Mouse (Mus musculus) layer of hippocampus, adult 9-11 months (tissue): Measurements from ENCODE around the gene Sox12.
"Not testable (repeated sequence)": the region's sequence is repeated elsewhere in the genome, so short reads cannot be mapped to it uniquely, and the experiment has no call there.

ENCODE experiments used
- DNase-seq: peaks from one replicate; pipeline ENCODE4 v3.0.0; 2022

Sox12 gene

GRCm38 (mm10) chr2:152397680-152398435 lies at the start of gene Sox12:
Gene Sox12 (minus strand): TSS chr2:152398063.
- DNase-seq, result peak; percentile 96

- no peak for DNase-seq
These were observed 49.6 kb upstream of the Sox12 start for GRCm38 (mm10) chr2:152447461-152447860.

GRCm38 (mm10) chr2:152446642-152447041 lies 48.8 kb upstream of the Sox12 start:
- DNase-seq, result no peak

DNA sequence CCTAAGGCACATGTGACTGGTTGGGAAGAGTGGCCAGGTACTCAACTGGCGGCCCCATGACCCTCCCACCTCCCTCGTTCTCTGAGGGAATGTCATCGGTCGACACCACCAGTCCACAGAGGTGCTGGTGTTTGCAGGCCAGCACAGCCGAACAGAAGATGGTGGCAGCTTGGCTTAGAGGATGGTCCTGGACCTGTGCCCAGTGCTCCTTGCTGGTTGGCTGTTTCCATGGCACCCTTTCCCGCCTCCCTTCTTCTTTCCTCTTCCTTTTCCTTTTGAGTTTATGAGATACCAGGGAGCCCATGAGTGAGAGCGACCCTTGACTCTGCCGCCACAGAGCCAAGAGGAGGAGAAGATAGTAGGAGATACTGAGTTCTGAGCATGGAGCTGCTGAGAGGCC lies 45.4 kb upstream of the Sox12 start:
- peak; percentile 29 for DNase-seq

DNA sequence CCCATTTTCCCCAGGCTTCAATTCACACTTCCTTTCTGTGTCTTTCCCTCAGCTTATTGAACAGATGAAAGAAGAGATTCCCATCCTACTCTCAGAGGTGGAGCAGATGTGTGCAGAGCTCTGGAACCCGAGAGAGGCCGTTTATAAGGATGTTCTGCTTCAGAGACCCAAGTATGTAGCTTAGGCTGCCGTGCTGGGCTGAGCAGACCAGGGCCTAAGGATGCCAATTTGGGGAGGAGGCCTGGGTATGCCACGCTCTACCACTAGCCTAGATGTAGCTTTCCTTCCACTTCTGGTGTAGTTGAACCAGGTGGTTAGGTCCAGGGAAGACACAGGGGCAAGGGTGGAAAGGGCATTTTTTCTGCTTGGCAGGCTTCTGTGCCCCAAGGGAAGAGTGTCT lies 44.5 kb upstream of the Sox12 start:
- no peak for DNase-seq

- DNase-seq, result no peak
These were observed 42.0 kb upstream of the Sox12 start for GRCm38 (mm10) chr2:152439833-152440232.

DNA sequence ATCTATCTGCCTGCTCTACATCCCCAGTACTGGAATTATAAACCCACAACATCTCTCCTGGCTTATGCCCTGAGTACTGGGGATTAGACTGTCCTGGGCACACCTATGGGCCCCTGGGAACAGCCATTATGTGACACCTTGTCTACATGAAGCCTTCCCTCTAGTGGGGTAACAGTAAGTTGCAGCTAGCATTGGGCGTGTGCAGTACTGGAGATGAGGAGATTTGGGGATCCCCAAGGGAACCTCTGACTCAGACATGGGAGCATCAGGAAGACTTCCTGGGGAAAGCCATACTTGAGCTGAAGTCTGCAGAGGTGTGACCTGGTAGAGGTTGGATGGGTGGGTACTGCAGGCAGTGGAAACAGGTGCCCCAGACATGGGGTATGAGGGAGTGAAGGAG lies 41.1 kb upstream of the Sox12 start:
- DNase-seq, result no peak

DNA sequence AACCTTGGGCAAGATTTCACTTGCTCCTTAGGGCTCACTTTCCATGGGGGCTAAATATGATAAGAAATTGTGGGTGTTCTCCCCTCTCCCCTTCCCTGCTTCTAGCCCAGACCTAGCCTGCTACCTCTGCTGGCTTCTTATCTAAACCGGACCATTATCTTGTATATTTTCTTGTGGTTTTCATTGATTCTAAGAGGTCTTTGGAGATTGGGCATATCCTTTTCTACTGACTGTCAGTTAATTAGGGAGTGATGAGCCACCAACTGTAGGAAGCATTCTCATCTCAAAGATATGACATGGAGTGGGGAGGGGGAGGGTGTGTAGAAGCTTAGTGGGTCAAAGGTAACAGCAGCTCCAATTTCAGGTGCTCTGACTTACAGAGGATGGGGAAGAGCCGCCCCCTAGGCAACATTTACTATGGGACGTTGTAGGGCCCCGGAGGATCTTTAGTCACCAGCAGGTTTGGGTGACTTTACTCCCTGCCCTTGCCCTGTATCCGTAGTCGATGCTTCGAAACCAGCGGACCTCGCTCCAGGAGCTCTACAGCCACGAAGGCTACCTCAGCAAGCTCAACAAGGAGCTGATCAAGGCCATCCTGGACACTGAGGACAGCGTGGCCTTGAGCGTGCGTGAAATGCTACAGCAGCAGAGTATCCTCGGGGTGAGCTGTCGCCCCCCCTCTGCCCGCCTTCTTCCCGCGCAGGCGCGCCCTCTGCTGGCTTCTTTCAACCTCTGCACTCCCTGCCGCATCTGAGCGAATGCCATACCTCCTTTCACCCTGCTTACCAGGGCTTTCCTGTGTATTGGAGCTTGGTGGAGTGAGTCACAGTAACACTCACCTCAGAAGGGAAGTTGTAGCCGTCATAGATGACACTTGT lies 39.4 kb upstream of the Sox12 start:
- peak; percentile 73 for DNase-seq

GRCm38 (mm10) chr2:152436405-152436901 lies 38.6 kb upstream of the Sox12 start:
- DNase-seq, result no peak

DNA sequence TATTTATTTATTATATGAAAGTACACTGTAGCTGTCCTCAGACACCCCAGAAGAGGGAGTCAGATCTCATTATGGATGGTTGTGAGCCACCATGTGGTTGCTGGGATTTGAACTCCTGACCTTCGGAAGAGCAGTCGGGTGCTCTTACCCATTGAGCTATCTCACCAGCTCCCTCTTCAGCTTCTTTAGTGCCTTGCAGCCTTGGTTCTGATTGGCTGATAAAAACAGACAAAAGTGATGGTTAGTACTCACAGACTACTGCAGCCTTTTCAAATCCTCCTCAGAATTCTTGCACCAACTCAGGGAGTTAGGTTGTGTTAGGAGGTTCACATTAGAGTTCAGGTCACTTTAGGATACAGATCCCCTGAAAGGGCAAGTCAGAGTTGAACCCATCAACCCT lies 30.6 kb upstream of the Sox12 start:
- DNase-seq, result not testable (repeated sequence)

DNA sequence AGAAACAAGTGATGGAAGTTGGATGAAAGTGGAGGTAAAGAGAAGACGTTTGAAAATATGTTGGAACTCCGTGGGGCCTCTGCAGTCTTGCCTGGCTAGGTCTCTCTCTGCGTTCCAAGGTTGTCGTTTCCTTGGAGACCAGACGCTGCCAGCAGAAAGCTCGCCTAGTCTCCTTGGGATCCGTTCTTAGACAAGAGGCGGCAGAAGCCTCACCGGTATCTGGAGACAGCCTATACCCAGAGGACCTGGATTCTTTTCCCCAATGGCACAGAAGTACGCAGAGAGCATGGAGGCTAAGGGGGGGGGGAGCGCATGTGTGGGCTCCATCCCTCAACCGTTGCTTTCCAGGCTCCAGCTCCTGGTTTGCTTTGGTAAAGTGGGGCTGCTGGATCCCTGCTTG lies 29.6 kb upstream of the Sox12 start:
- DNase-seq, result no peak

DNA sequence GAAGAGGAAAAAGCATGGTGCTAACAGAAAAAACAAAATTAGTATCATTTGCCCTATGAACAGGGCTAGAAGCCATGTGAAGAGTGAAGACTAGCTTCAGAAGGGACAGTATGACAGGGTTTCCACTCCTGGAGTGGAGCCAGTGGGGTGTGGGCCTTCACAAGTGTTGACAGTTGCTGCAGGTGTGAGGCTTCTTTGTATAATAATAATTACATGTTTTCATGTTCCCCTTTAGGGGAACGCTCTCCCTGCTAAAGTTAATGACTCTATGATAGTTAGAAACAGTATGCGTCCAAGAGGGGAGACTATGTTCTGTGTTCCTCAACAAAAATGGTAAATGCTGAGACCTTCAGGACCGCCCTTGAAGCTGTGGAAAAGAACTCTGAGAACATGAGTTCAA lies 17.9 kb upstream of the Sox12 start:
- DNase-seq, result no peak

GRCm38 (mm10) chr2:152415287-152415686 lies 17.4 kb upstream of the Sox12 start, which contains the start of gene 6820408C15Rik:
Gene 6820408C15Rik (plus strand): TSS chr2:152415587.
- DNase-seq, result no peak

DNA sequence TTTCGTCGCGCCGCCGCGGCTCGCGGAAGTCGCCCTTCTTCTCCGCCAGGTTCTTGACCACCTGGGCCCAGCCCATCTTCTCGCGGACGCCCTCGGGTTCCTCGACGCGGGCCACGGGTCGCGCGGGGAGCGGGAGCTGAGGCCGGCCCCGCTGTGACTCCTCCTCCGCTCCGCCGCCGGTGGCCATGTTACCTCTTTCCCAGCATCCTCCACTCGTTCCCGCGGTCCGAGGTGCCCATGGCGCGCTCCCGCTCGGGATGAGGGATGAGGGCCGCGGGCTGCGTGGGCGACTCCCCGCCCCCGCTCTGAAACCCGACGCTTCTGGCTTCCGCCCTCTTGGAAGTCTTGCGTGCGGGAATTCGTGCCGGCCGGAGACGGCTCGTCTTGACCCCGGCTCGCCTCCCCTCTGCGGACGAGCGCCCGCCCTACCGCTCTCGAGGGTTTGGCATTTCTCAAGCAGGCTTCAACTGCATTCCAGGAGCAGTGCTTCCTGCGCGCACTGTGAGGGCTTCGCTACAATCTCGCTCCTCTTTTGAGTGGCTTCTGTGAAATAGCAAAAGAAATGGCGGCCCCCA lies 16.8 kb upstream of the Sox12 start, which contains the start of gene Zcchc3:
Gene Zcchc3 (minus strand): TSS at position 437 of the 575 bp plus-strand sequence.
- DNase-seq, result peak; percentile 85

GRCm38 (mm10) chr2:152413765-152414584 lies 16.1 kb upstream of the Sox12 start:
- DNase-seq, result no peak

- no peak for DNase-seq
These were observed 15.4 kb upstream of the Sox12 start for GRCm38 (mm10) chr2:152413158-152413764.

DNA sequence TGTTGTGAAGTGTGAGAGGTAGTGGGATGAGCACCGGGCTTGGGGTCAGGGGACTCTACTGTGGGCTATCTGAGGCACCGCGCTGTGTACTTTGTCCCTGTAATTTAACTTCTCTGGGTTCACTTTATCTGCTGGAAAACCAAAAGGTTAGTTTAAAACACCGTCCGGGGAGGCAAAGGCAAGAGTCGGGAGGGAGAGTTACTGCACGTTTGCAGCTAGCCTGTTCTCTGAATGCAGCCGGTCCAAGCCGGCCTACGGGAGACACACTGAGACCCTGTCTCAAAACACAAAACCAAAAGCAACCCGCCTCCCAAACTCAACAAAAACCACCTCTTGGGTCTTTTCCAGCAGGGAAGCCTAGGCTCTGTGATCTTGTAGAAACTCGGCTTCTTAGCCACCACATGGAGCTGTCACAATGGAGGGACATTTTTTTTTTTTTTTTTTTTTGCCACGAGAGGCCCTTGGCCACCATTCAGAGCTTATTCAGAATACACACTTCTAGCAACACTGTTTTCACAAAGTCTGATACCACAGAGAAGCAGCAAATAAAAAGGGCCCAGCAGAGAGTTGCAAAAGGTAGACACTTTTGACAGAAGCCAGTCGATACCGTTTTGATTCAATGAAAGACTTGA lies 14.8 kb upstream of the Sox12 start:
- DNase-seq, result no peak

DNA sequence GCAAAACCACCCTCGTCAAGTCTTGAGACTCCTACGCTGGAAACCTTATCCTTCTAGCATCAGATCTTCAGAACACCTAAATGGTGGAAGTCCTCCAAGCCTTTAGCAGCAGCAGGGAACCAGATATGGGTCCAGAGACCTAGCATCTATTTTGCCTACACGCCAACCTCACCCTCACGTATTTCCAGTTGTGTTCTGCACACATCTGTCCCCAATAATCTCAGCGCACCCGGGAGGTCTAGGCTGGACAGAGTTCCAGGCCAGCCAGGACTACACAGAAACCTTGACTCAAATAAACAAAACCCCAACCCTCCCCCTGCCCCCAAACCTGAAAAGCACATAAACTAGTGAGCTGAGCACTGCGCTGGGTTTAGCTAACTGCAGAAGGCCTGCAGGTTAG lies 13.6 kb upstream of the Sox12 start:
- no peak for DNase-seq

GRCm38 (mm10) chr2:152410971-152411371 lies 13.1 kb upstream of the Sox12 start:
- peak; percentile 78 for DNase-seq

DNA sequence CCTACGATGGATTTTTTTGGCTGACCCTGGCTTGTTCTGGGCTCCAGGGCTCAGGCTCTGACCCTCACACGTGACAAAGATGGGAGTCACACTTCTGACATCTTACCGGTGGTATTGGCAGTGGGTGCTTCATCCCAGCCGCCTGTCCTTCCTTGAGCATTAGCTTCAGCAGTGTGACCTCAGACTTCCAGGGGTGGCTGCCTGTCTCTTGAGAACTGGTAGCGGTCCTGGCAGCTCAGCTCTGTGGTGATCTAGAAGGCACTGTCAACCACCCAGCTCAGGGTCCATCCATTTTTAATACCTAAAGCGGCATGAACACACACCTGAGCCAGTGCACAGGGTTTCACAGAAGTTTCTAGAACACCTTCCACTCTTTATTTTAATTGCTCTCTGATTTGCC lies 11.9 kb upstream of the Sox12 start:
- no peak for DNase-seq

DNA sequence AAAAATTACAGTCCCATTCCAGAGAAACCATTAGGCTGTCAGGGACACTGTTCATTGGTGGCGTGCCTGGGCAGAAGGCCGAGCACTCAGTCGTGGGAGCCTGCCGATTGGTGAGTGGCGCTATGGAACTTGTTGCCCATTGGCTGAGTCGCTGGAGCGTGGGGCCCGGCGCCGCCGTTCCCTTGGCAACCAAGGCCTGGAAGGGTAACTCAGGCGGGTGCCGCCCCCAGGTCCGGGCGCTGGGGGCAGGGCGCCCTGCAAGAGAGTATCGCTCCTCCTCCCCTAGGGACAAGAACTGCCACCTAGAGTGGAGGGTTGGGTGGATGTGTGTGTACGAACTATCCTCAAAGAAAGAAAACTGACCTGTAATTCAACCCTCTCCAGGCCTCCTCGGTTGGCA lies 8.3 kb upstream of the Sox12 start:
- DNase-seq, result peak; percentile 99
